Mouse (Mus musculus): ENCODE measurements around the gene Iqcf3.
"Not testable (repeated sequence)": the region's sequence is repeated elsewhere in the genome, so short reads cannot be mapped to it uniquely, and the experiment has no call there.

Gene Iqcf3

GRCm38 (mm10) chr9:106561531-106561930, at the start of gene Iqcf3:
Iqcf3 (minus strand) TSS chr9:106561631.
- DNase-seq (ENCODE audit: low spot score) = no peak

- no peak for DNase-seq (ENCODE audit: low spot score)
These were observed 49.3 kb upstream of the Iqcf3 start for GRCm38 (mm10) chr9:106610727-106611126.

GRCm38 (mm10) chr9:106600546-106600945, 39.1 kb upstream of the Iqcf3 start:
- peak; percentile 32 for DNase-seq (ENCODE audit: low spot score)

DNA sequence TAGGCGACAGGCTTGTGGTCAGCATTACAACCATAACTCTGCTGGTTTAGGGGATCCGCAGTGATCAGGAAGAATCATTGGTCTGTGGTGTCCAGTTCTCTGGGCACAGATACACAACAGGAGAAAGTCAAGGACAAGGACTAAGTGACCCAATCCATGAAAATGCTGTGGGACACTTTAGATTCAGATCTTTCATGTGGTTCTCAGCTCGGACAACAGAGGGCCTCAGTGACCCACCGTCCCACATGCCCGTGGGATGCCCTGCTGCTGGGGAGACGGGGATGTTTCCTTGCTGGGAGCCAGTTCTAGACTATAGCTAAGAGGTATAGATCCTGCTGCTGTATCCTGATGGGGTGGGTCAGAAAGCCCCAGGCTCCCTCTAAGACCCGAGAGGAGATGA, 37.0 kb upstream of the Iqcf3 start:
- no peak for DNase-seq (ENCODE audit: low spot score)

DNA sequence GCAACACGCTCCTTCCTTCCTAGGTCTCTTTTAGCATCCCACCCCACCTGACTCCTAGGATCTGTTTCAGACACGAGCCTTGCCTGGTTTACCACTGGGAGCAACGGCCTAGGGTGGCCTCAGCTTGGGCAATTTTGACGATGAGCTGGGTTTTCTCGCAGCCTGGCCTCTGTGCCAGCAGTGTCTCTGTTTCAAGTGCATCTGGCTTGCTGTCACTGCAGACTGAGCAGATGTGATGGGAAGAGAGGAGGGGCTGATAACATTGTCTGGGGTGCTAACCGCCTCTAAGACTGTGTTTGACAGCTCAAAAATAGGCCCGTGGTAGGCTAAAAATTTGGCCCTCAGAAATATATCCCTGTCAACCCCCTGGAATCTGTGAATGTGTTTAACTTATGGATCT, 34.4 kb upstream of the Iqcf3 start:
- peak; percentile 45 for DNase-seq (ENCODE audit: low spot score)

- not testable (repeated sequence) for DNase-seq (ENCODE audit: low spot score)
These were observed 34.0 kb upstream of the Iqcf3 start for GRCm38 (mm10) chr9:106595402-106595801.

DNA sequence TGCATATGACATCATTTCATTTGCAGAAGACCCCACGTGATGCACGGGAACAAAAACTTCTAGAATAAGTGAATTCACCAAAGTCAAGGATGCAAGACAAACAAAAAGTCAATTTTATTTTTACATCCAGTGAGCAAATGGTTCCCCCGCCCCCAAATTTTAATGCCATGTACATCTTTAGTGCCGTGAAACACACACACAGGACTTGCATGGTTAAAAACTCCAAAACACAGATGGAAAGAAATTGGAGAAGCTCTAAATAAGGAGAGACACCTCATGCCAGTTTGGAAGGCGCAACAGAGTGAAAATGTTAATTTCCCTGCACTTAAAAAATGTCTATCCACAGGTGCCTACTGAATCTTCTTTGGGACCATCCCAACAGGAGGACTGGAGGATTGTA, 30.7 kb upstream of the Iqcf3 start:
- DNase-seq (ENCODE audit: low spot score) = no peak

DNA sequence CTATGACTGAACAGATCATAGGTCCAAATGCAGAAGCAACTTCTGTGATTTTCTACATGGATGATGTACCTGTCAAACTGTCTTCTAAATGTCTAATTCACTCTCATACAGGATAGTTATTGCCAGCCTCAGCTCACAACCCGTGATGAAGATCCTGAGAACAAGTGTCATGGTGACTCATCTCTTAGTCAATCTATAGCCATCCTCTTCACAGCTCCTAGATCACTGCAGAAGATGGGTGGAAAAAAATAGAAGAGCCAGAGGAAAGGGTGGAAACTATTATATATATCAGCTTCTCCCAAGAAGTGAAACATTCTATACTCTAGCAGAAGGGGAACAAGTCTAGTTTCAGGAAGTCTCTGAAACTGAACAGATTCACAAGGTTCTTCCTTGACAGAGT, 21.1 kb upstream of the Iqcf3 start:
- no peak for DNase-seq (ENCODE audit: low spot score)

- peak; percentile 18 for DNase-seq (ENCODE audit: low spot score)
These were observed 18.6 kb upstream of the Iqcf3 start for GRCm38 (mm10) chr9:106580016-106580415.

- no peak for DNase-seq (ENCODE audit: low spot score)
These were observed 14.7 kb upstream of the Iqcf3 start for GRCm38 (mm10) chr9:106576112-106576511.

DNA sequence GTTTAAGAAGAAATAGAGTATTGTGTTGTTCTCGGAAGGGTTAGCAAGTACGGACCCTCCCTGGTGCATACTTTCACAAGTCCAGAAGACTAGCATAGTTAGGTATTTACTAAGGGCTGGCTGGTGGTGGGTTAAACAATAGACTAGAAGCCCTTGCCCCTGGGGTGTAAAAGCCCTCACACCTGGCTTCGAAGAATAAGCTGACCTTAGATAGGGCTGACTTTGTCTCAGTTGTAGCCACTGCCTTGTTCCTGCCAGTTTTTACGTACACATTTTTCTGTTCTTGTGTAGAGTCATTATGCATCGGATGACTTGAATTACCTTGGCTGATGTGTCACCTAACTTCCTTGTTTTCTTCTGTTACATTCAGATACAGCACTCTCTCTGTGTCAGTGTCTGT, 11.9 kb upstream of the Iqcf3 start:
- DNase-seq (ENCODE audit: low spot score) = no peak

DNA sequence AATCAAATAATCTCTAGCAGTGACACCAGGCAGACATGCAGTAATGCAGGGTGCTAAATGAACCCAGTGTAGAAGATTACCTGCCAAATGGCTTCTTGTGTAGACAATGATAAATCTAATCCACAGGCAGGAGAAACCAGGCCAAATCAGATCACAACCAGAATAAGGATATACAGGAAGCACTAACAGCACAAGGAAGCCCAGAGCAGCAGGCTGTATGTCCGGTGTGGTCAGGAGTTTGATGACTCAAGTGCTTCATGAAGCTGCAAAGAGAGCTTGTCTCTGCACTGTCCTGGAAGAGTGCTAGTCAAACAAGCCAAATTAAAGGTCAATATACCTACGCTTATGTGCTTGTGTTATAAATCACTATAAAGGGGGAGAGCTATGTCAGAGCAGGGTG, 10.8 kb upstream of the Iqcf3 start:
- no peak for DNase-seq (ENCODE audit: low spot score)

DNA sequence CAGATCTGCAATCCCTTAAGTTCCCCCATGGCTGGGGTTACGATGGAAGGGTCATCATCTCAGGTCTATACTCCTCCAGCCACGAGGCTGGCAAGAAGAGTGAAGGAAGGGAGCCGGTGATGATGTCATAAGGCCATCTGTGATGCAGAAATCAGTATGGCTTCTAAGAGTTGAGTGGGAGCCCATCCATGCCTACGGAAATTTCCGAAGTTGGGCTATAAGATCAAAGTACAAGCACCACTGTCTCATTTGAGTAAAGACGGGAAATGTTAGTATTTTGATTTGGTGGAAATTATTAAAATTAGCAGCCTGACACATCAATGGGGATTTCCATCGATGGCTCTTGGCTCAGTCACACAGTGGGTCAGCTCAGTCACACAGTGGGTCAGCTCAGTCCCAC, 9.5 kb upstream of the Iqcf3 start, which contains the start of gene Iqcf4:
Iqcf4 (minus strand) TSS at position 101 of the 400 bp plus-strand sequence.
- no peak for DNase-seq (ENCODE audit: low spot score)

- DNase-seq (ENCODE audit: low spot score) = no peak
These were observed 5.0 kb upstream of the Iqcf3 start for GRCm38 (mm10) chr9:106566437-106566836.

- no peak for DNase-seq (ENCODE audit: low spot score)
These were observed 2.6 kb upstream of the Iqcf3 start for GRCm38 (mm10) chr9:106564025-106564424.

DNA sequence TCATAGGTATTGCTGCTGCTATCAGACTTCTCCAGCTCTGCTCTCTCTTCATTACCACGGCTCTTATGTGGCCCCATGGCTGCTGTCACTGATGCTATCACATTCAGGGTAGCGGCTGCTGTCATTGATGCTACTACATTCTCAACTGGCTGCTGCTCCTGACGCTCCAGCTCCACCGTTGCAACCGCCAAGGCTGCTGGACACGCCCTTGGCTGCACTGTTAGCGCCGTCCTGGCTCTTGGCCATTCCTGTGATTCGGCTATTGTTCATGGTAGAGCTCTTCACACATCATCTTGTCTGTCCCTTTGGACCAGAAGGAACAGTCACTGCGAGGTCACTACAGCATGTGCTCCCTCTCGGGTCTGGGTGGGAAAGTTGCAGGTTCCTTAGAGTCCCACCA, 860 bp upstream of the Iqcf3 start:
- no peak for DNase-seq (ENCODE audit: low spot score)

DNA sequence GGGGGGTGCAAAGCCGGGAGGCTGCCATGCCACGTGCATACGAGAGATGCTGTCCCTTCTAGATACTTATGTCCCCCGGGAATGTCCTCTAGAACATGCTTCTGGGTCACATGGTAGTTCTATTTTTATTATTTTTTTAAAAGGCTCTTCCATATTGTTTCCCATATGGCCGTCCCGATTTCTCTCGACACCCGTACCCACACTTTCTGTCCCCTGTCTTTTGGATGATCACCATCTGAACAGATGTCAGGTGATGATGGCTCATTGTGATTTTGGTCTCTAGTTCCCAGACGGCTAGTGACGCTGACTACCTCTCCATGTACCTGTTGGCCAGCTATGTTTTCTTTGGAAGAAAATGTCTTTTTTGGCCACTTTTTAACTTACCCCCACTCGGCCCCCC, 26.5 kb downstream of the Iqcf3 start:
- DNase-seq (ENCODE audit: low spot score) = peak; percentile 9

DNA sequence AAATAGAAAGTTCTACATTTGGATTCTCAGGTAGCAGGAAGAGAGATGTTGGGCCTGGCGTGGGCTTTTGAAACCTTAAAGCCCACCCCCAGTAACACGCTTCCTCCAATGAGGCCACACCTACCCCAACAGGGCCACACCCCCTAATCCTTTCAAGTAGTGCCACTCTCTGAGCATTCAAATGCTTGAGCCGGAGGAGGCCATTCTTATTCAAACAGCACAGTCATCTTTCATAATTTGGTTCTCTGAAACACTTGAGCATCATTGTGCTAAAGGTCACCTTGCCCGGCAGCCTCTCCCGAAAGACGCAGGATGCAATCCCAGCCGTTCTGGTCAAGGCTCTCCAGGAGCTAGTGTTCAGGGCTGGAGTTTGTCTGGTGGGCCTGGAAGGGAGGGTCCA, 27.1 kb downstream of the Iqcf3 start:
- DNase-seq (ENCODE audit: low spot score) = no peak

- DNase-seq (ENCODE audit: low spot score) = no peak
These were observed 29.6 kb downstream of the Iqcf3 start for GRCm38 (mm10) chr9:106531833-106532232.

DNA sequence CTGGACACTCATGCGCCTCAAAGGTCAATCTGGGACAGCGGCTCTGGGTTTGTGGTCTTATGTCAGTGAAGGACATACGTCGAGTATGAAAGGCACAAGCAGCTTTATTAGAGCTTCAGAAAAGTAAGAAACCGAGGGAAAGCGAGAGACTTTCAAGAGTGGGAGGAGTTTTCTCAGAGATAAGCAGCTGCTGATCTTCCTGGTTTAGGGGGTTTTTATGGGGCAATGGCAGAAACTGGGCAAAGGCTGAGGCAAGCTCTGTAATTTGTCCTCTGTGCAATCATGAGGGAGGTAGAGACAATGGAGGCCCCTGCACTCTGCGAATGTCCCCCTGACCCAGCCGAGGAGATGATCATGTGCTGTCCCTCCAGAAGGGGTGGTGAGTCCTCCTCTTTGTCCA, 41.5 kb downstream of the Iqcf3 start:
- DNase-seq (ENCODE audit: low spot score) = no peak

DNA sequence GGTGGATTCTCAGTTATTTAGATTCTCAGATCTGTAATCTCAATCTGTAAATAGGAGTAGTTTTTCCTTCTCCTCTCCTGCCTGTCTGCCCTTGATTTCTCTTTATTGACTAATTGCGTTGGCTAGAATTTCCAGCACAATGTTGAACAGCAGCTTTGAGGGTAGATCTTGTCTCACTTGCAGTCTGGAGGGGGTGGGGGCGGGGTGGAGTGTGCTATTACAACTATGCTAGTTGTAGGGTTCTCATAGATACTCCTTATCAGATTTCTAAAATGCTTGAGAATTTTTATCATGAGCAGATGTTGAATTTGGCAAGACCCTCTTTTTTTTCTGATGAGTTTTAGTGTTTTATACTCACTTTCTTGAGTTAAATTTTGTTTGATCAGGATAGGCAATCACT, 42.0 kb downstream of the Iqcf3 start:
- DNase-seq (ENCODE audit: low spot score) = no peak

- no peak for DNase-seq (ENCODE audit: low spot score)
These were observed 47.2 kb downstream of the Iqcf3 start, which contains the start of gene Iqcf5 for GRCm38 (mm10) chr9:106514273-106514672. Iqcf5 (plus strand) TSS chr9:106514573.

GRCm38 (mm10) chr9:106513566-106513965, 47.9 kb downstream of the Iqcf3 start:
- no peak for DNase-seq (ENCODE audit: low spot score)

DNA sequence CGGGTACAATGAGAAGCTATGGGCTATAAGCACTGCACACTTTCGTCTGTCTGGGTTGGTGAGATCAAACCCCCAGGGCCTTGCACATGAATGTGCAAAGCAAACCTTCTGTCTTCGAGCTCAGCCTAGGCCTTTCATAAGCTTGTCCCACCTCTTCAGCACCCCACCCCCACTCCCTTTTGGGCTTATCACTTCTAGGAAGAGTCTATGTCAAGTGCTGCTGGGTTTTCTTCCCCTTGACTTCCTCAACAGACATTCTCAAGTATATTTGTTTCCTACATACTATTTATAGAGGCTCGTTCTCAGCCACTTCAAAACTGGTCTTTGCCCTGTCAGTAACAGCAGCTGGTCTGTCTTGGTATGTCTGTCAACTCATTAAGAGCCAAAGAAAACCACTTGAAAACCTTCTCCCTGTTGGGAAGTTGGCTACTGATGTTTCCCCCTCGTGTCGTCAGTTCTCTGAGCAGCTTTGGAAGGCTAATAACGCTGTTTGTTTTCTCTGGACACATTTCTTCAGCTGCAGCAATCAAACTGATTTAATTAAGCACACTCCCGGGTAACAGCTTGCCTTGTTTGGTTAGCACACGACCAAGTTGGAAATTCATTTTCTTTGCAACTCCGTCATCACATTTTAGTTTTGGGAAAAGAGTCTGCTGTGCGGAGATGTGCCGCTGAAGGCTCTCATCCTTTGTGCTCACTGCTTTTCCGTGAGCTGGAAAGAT, 48.5 kb downstream of the Iqcf3 start:
- no peak for DNase-seq (ENCODE audit: low spot score)

Measured in left cerebral cortex, adult 11 months (tissue).